20 mouse cellular contexts compared by ENCODE assay signal in genomic region chr1:141741299-141741698, GRCm38 (mm10).
"Had no signal": no experiment of that assay in that cellular context is flagged by ENCODE, and none has a peak within 500 bp of the region (broad histone marks: within the 10 kb centered on the region; RNA-seq: fewer than 3 reads in every experiment).

No protein-coding gene starts in this region.

- H3K9ac ChIP-seq: kidney, embryonic 15.5 days; limb, embryonic 13.5 days; liver, embryonic 13.5 days; neural tube, embryonic 12.5 days; neural tube, embryonic 15.5 days had no signal

- H3K9me3 ChIP-seq: kidney, embryonic 15.5 days; limb, embryonic 10.5 days; limb, embryonic 13.5 days; liver, embryonic 13.5 days; neural tube, embryonic 12.5 days; neural tube, embryonic 15.5 days had no signal

- H3K4me2 ChIP-seq: kidney, embryonic 15.5 days; limb, embryonic 13.5 days; liver, embryonic 13.5 days; midbrain, embryonic 11.5 days; neural tube, embryonic 12.5 days; neural tube, embryonic 15.5 days had no signal

- H3K4me3 ChIP-seq: kidney, embryonic 15.5 days; limb, embryonic 10.5 days; limb, embryonic 13.5 days; liver, embryonic 13.5 days; neural tube, embryonic 12.5 days; neural tube, embryonic 15.5 days had no signal

- H3K27ac ChIP-seq: kidney, embryonic 15.5 days; limb, embryonic 10.5 days; limb, embryonic 13.5 days; liver, embryonic 13.5 days; neural tube, embryonic 12.5 days; neural tube, embryonic 15.5 days; stomach, postnatal 0 days had no signal

- DNase-seq: kidney, adult 8-10 months; kidney, postnatal 10 days; kidney, postnatal 36 days; liver; liver, embryonic 13.5 days; lung, adult 2 months; lung, postnatal 14 days; lung, postnatal 4 days; midbrain, embryonic 14.5 days; right cerebral cortex, adult 18-20 months; right cerebral cortex, postnatal 14 days; right cerebral cortex, postnatal 4 days; thymus, postnatal 25 days had no signal

- H3K36me3 ChIP-seq: kidney, embryonic 15.5 days; limb, embryonic 10.5 days; limb, embryonic 13.5 days; liver, embryonic 13.5 days; neural tube, embryonic 12.5 days; neural tube, embryonic 15.5 days had no signal

- H3K4me1 ChIP-seq: kidney, embryonic 15.5 days; limb, embryonic 10.5 days; limb, embryonic 13.5 days; liver, embryonic 13.5 days; neural tube, embryonic 12.5 days; neural tube, embryonic 15.5 days had no signal

- H3K27me3 ChIP-seq: kidney, embryonic 15.5 days; limb, embryonic 13.5 days; liver, embryonic 13.5 days; neural tube, embryonic 12.5 days; neural tube, embryonic 15.5 days had no signal
